Comparison of ENCODE assay signal across 20 mouse cellular contexts in genomic region chr13:85191253-85191652, GRCm38 (mm10). TPM values are rescaled to one million over a fixed set of nuclear protein-coding genes. Genes with fewer than 3 reads are reported as not detected.
DNase-seq lines count a peak whose midpoint lies in the region; ATAC-seq and TF ChIP-seq lines count a peak whose summit lies in the region.
"Had no signal": no experiment of that assay in that cellular context is flagged by ENCODE, and none has a peak within 500 bp of the region (broad histone marks: within the 10 kb centered on the region; RNA-seq: fewer than 3 reads in every experiment).

No protein-coding gene starts in this region.

- ATAC-seq in liver, embryonic 12.5 days: no peak
- ATAC-seq in liver, embryonic 11.5 days (replicated peaks; ENCODE audit: low FRiP score): no peak
- ATAC-seq in liver, embryonic 15.5 days (ENCODE audit: insufficient read depth): no peak
- ATAC-seq in liver, postnatal 0 days: no peak
- ATAC-seq: activated CD4-positive, CD25-positive, alpha-beta regulatory T cell, adult 4 months; forebrain, embryonic 13.5 days; forebrain, embryonic 15.5 days; forebrain, postnatal 0 days; Patski had no signal

- TF ChIP-seq CTCF in liver, postnatal 0 days (IDR thresholded peaks at IDR 0.05; ENCODE audit: low read depth): no peak
- no peak for TF ChIP-seq CTCF in layer of hippocampus, adult 2 months (conservative IDR thresholded peaks at IDR 0.05)

- H3K36me3 ChIP-seq in liver, embryonic 12.5 days: peaks cover 30% of the 10 kb centered on the region
- H3K36me3 ChIP-seq in liver, embryonic 11.5 days (ENCODE audit: control insufficient read depth, insufficient read depth, low read length): peaks cover 14% of the 10 kb centered on the region
- peaks cover 19% of the 10 kb centered on the region for H3K36me3 ChIP-seq in liver, embryonic 15.5 days (replicated peaks)
- peaks cover 6% of the 10 kb centered on the region; the same call in 1 of the 2 replicates for H3K36me3 ChIP-seq in liver, postnatal 0 days (replicated peaks; ENCODE audit: insufficient read depth, low read length)

- H3K27ac ChIP-seq in liver, embryonic 12.5 days: no peak overlapping the region
- H3K27ac ChIP-seq in liver, embryonic 11.5 days (ENCODE audit: low read depth, low read length): no peak overlapping the region
- H3K27ac ChIP-seq in liver, embryonic 15.5 days (replicated peaks): no peak overlapping the region
- no peak overlapping the region for H3K27ac ChIP-seq in liver, postnatal 0 days (ENCODE audit: low read depth)
- H3K27ac ChIP-seq in layer of hippocampus, adult 2 months: no peak overlapping the region
- H3K27ac ChIP-seq: embryonic facial prominence, embryonic 10.5 days; embryonic facial prominence, embryonic 12.5 days; forebrain, embryonic 13.5 days; forebrain, embryonic 15.5 days had no signal

- no peak overlapping the region for H3K9ac ChIP-seq in liver, embryonic 12.5 days
- H3K9ac ChIP-seq in liver, embryonic 11.5 days (ENCODE audit: low read depth, low read length): no peak overlapping the region
- no peak overlapping the region for H3K9ac ChIP-seq in liver, embryonic 15.5 days
- no peak overlapping the region for H3K9ac ChIP-seq in liver, postnatal 0 days (replicated peaks)
- H3K9ac ChIP-seq: embryonic facial prominence, embryonic 12.5 days; forebrain, embryonic 13.5 days; forebrain, embryonic 15.5 days; forebrain, postnatal 0 days had no signal

- no peaks in the 10 kb centered on the region for H3K9me3 ChIP-seq in liver, embryonic 12.5 days (replicated peaks)
- H3K9me3 ChIP-seq in liver, embryonic 11.5 days (ENCODE audit: control insufficient read depth, low read length): no peaks in the 10 kb centered on the region
- H3K9me3 ChIP-seq in liver, embryonic 15.5 days (replicated peaks): no peaks in the 10 kb centered on the region
- H3K9me3 ChIP-seq in liver, postnatal 0 days (ENCODE audit: low read length): no peaks in the 10 kb centered on the region
- H3K9me3 ChIP-seq: embryonic facial prominence, embryonic 10.5 days; embryonic facial prominence, embryonic 12.5 days; forebrain, embryonic 13.5 days; forebrain, embryonic 15.5 days had no signal

- WGBS in liver, embryonic 12.5 days (ENCODE audit: insufficient replicate concordance): 89% methylated on average over 2 of the region's 2 CpGs
- 90% methylated on average over 2 of the region's 2 CpGs for WGBS in liver, embryonic 11.5 days
- 81% methylated on average over 2 of the region's 2 CpGs for WGBS in liver, embryonic 15.5 days (ENCODE audit: insufficient replicate concordance)
- WGBS in liver, postnatal 0 days (ENCODE audit: insufficient replicate concordance): 84% methylated on average over 2 of the region's 2 CpGs

- peaks cover 17% of the 10 kb centered on the region for H3K4me1 ChIP-seq in liver, embryonic 12.5 days
- H3K4me1 ChIP-seq in liver, embryonic 11.5 days (replicated peaks; ENCODE audit: control insufficient read depth, insufficient read depth, low read length): no peaks in the 10 kb centered on the region; the same call in 1 of the 2 replicates
- H3K4me1 ChIP-seq in liver, embryonic 15.5 days (replicated peaks): peaks cover 16% of the 10 kb centered on the region
- no peaks in the 10 kb centered on the region for H3K4me1 ChIP-seq in liver, postnatal 0 days (ENCODE audit: insufficient read depth)
- H3K4me1 ChIP-seq: embryonic facial prominence, embryonic 12.5 days had no signal

- H3K4me2 ChIP-seq in liver, embryonic 12.5 days: peak overlapping the region; percentile 89; the same call in 1 of the 2 replicates
- no peak overlapping the region for H3K4me2 ChIP-seq in liver, embryonic 11.5 days
- H3K4me2 ChIP-seq in liver, embryonic 15.5 days: 0 out of 2 replicates have a peak overlapping the region, but pooled peaks have one; percentile 92
- no peak overlapping the region for H3K4me2 ChIP-seq in liver, postnatal 0 days (ENCODE audit: low read depth, low read length)
- H3K4me2 ChIP-seq: embryonic facial prominence, embryonic 12.5 days; forebrain, embryonic 13.5 days; forebrain, embryonic 15.5 days had no signal

- no peak for DNase-seq in liver, embryonic 11.5 days (ENCODE audit: low spot score)
- no peak for DNase-seq in liver, postnatal 0 days
- no peak for DNase-seq in layer of hippocampus, adult 2 months (ENCODE audit: low spot score in 2 of 2)
- DNase-seq: adrenal gland, adult 8-10 months; adrenal gland, postnatal 14 days; adrenal gland, postnatal 36 days; cerebellum, adult 11-12 months; cerebellum, adult 2 months; cerebellum, adult 9-10 months; cerebellum, postnatal 10 days; cerebellum, postnatal 25 days; forebrain, postnatal 0 days had no signal

- no peaks in the 10 kb centered on the region for H3K27me3 ChIP-seq in liver, embryonic 12.5 days (replicated peaks)
- no peaks in the 10 kb centered on the region for H3K27me3 ChIP-seq in liver, embryonic 11.5 days (replicated peaks; ENCODE audit: control insufficient read depth, insufficient read depth, low read length)
- H3K27me3 ChIP-seq in liver, embryonic 15.5 days: no peaks in the 10 kb centered on the region
- no peaks in the 10 kb centered on the region for H3K27me3 ChIP-seq in liver, postnatal 0 days (ENCODE audit: insufficient read depth, low read length)
- H3K27me3 ChIP-seq: embryonic facial prominence, embryonic 12.5 days; forebrain, embryonic 13.5 days; forebrain, embryonic 15.5 days; Patski had no signal

- no peak overlapping the region for H3K4me3 ChIP-seq in liver, embryonic 12.5 days
- no peak overlapping the region for H3K4me3 ChIP-seq in liver, embryonic 11.5 days (ENCODE audit: low read depth, low read length)
- no peak overlapping the region for H3K4me3 ChIP-seq in liver, embryonic 15.5 days (replicated peaks)
- H3K4me3 ChIP-seq in liver, postnatal 0 days (ENCODE audit: low read depth, low read length): no peak overlapping the region
- no peak overlapping the region for H3K4me3 ChIP-seq in layer of hippocampus, adult 2 months
- H3K4me3 ChIP-seq: embryonic facial prominence, embryonic 10.5 days; embryonic facial prominence, embryonic 12.5 days; forebrain, embryonic 13.5 days; forebrain, embryonic 15.5 days had no signal

- TF ChIP-seq EP300 in liver, postnatal 0 days (IDR thresholded peaks at IDR 0.05; ENCODE audit: low read depth): no peak

RNA-seq across cellular contexts. Expression of gene Ccnh, which starts 2.0 kb away (rescaled TPM):
- 75.0 and 79.5 TPM in 2 replicates for polyA plus RNA-seq in liver, embryonic 12.5 days (2016; fragmentation: Nextera tagmentation; extraction: Ambion mirVana)
- polyA plus RNA-seq in liver, embryonic 11.5 days (2014; fragmentation: Nextera tagmentation; extraction: Ambion mirVana): 109 and 119 TPM in 2 replicates
- 35.3 and 44.8 TPM in 2 replicates for polyA plus RNA-seq in liver, embryonic 15.5 days (2015; fragmentation: Nextera tagmentation; extraction: Ambion mirVana)
- 40.1 and 42.3 TPM in 2 replicates for polyA plus RNA-seq in liver, postnatal 0 days (2015; fragmentation: Nextera tagmentation; extraction: Ambion mirVana)
- total RNA-seq in layer of hippocampus, adult 2 months (2021): 10 to 100 TPM; 56.0 to 56.8 TPM

Comparison
In these comparisons a context has a peak if more than half of its experiments do, and no peak if none do; other contexts are left out.
1. H3K4me2 ChIP-seq: peak in liver, embryonic 12.5 days (single experiment) and liver, embryonic 15.5 days (single experiment); none in liver, embryonic 11.5 days (single experiment) and liver, postnatal 0 days (single experiment).